Mouse (Mus musculus) kidney, postnatal 25 days (tissue): ENCODE data around the gene Mfsd4b1.

Source experiments
- DNase-seq, 2 experiments: peaks; one replicate each; pipeline ENCODE4 v3.0.0; 2021; ENCODE audit warnings: mixed read lengths in 2 of 2

The Mfsd4b1 gene

DNA sequence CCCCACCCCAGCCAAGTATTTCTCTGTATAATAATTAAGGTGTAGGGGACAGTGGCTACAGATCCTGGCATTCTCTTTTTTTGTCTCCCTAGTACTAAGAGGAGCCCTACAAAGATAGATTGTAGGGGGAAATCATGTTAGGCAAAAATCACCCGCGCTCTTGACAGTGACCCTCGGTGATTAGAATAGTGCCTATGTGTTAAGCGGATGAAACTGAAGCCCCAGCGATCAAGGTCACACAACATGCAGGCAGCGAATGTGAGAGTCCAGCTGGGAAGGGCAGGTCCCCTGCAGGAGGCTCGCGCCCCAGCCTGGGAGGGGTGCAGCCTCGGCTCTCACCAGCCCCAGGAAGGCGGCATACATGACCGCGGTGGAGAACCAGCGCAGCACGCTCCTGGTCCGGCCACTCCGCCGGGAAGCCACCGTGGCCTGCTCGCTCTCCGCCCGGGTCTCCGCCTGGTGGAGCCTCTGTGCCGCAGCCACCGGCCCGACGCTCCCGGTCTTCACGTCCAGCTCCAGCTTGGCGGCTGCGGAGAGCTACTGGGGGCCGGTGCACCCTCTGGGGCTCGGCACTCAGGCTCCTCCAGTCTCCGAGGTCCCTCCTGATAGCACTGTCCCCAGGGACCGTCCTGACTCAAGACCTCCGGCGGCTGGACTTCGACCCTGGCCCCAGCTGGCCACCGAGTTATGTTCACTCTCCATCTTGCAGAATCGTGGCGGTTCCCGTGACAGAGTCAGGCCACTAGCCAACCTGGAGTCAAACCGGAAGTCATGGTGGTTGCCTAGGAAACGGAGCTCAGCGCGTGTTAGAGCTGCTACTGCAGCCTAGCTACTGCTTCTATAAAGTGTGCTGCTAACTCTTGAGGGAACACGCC, at the start of gene Mfsd4b1:
Gene Mfsd4b1 (minus strand): TSS at position 715 of the 875 bp plus-strand sequence.
- peak; percentile 95 to 97 for DNase-seq

- no peak for DNase-seq
Observed at GRCm38 (mm10) chr10:40073608-40074007, 48.5 kb upstream of the Mfsd4b1 start.

DNA sequence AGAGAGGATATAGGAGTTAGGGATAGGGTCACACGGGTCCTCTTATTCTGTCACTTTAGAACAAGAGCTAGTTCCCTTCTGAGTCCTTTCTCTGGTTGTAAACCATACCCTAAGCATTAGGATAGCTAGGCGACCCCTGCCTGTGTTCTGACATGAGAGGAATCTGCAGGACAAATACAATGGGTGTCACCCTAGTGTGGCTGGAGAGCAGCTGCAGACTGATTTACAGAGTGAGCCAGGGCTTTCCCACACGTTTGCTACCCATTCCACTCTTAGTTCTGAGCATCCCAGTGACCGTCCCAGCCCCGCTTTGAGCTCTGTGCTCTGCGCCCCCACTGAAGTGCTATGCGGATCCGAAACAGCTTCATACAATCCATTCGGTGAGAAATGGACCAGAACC, 45.6 kb upstream of the Mfsd4b1 start:
- no peak for DNase-seq

- peak in 1 of 2 experiments; percentile 59 for DNase-seq
Observed at GRCm38 (mm10) chr10:40069270-40069669, 44.2 kb upstream of the Mfsd4b1 start.

DNA sequence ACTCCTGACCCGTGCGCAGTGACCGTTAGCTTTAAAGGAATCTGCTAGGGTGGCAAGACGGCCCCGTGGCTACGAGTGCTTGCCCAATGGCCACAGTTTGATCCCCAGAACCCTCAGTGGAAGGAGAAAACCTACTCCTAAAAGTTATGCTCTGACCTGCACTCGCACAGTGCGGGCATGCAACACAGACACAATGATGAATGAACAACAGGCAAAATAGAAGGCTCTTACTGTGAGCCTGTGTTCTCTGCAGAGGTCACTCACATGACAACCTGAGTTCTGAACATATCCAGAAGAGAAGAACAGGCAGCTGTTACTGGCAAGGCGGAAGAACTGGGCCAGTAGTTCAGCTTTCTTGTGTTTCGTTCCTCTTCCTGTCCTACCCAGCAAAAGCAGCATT, 43.5 kb upstream of the Mfsd4b1 start:
- peak in 1 of 2 experiments; percentile 32 for DNase-seq

- no peak for DNase-seq
Observed at GRCm38 (mm10) chr10:40067529-40067928, 42.5 kb upstream of the Mfsd4b1 start.

DNA sequence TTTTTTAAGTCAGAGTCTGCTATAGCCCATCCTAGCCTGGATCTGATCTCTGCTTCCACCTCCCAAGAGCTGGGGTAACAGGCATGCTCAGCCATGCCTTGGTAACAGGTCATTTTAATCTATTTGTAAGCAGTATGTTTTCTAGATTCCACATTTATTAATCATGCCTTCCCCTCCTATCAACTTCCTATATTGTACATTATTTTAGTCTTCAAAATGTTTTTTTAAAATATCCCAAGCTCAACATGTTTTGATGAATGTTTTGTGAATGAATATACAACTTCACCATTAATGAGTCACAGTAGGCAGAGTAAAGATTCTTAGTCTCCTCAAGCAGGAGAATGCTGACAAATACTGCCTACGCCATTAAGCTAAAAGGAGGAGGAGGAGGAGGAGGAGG, 42.0 kb upstream of the Mfsd4b1 start:
- no peak for DNase-seq

GRCm38 (mm10) chr10:40065357-40065756, 40.3 kb upstream of the Mfsd4b1 start:
- no peak for DNase-seq

GRCm38 (mm10) chr10:40063291-40063890, 38.3 kb upstream of the Mfsd4b1 start:
- peak; percentile 79 to 92 for DNase-seq

DNA sequence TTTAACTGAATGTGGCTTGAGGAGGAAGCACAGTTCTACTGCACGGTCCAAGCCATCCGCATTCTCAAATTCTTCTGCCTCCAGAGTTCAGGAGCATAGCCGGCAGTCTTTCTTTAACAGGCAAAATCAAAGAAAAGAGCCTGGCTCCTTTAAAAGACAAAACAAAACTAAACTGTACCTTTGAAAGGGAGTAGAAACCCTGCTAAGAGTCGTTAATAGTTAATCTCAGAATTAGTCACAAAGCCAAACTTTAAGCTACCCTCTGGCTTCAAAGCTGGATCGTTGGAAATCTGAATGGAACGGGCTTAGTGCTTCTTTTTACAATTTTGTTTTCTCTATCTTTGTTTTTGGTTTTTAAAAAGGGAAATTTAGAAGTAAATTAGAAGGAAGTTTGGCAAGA, 37.7 kb upstream of the Mfsd4b1 start:
- no peak for DNase-seq

DNA sequence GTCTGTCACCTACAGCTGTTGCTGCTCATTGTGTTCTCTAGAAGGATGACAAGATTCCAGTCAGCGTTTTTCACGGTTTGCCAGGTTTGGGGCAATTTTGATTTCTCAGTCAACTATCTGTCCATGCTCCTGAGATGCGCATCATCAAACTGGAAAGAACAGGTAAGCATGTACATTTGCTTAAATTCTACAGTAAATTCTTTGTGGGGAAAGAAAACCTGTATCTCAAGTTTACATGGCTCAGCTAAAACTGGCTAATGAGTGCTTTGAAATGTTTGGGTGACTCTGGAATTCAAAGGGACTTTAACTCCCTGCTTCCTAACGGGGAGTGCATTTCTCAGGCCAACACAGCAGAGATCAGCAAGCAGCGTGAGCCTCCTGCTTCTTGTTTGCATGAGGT, 36.9 kb upstream of the Mfsd4b1 start:
- no peak for DNase-seq

GRCm38 (mm10) chr10:40058786-40059120, 33.7 kb upstream of the Mfsd4b1 start:
- DNase-seq, result no peak

GRCm38 (mm10) chr10:40058062-40058785, 33.2 kb upstream of the Mfsd4b1 start:
- peak; percentile 52 to 79 for DNase-seq

- DNase-seq, result no peak
Observed at GRCm38 (mm10) chr10:40057615-40058014, 32.5 kb upstream of the Mfsd4b1 start.

DNA sequence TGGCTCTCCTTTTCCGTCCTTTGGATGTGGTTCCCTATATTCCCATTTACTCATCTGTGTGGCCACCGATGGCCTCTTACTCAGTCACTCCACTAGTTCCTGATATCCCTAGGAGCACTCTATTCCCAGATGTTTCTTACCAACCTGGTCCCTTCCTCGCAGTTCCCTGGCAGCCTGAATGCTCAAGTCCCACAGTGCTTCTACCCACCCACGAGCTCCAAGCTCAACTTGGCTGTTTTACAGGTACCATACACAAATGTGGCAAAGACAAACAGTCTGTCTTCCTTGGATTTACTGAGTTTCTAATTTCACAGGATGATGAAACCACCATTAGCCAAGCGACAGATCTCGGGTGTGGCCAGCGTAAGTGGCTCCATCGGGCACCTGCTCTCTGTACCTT, 29.4 kb upstream of the Mfsd4b1 start:
- no peak for DNase-seq

DNA sequence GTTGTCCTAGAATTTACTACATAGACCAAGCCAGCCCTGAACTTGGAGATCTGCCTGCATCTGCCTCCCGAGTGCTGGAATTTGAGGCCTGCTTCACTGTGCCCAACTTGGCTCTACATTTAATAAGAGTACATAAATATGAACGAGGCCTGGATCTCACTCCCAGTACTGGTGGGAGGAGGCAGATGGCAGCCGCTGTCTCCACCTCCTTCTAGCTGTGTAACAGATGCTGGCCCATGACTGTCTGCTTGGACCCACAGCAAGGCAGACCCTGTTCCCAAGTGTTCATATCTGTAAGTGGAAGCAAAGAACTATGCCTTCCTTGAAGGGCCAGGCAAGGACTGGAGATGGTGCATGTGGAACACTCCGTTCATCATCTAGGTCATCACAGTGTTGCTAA, 28.8 kb upstream of the Mfsd4b1 start:
- no peak for DNase-seq

- DNase-seq, result peak in 1 of 2 experiments; percentile 43
Observed at GRCm38 (mm10) chr10:40053257-40053895, 28.3 kb upstream of the Mfsd4b1 start.

- DNase-seq, result no peak
Observed at GRCm38 (mm10) chr10:40051997-40052396, 26.9 kb upstream of the Mfsd4b1 start.

DNA sequence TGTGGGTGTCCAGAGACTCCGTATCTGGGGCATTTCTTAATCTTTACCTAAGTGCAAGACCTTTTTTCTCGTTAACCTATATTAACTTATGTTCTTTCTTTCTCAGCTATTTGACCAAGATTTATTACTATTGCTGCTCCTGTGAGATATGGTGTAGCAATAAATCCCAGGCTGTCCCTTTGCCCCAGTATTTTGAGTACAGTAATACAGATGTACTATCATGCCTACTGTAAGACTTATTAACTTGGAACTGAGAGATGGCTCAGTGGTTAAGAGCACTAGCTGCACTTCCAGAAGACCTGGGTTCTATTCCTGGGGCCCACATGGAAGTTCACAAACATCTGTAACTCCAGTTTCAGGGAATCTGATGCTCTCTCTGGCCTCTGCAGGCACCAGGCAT, 25.7 kb upstream of the Mfsd4b1 start:
- DNase-seq, result no peak

GRCm38 (mm10) chr10:40041339-40041738, 16.3 kb upstream of the Mfsd4b1 start:
- DNase-seq, result peak; percentile 75 to 87

GRCm38 (mm10) chr10:40036686-40037560, 11.9 kb upstream of the Mfsd4b1 start:
- no peak for DNase-seq

- DNase-seq, result no peak
Observed at GRCm38 (mm10) chr10:40034956-40035355, 9.9 kb upstream of the Mfsd4b1 start.
